Mouse (Mus musculus) central nervous system, embryonic 11.5 days (tissue): Measurements from ENCODE around the gene Hace1. TPM values are rescaled to one million over a fixed set of nuclear protein-coding genes. Genes with fewer than 3 reads are reported as not detected.

Experiments used
- polyA plus RNA-seq: library from polyadenylated mRNA; depleted of rRNA; stranded (reverse); fragments of >200 nt; gene quantifications from 2 replicates; pipeline ENCODE4 v1.2.3, GENCODE M21; 2012; rRNA removed

The Hace1 gene
- polyA plus RNA-seq = 17.3 and 29.2 TPM in 2 replicates

DNA sequence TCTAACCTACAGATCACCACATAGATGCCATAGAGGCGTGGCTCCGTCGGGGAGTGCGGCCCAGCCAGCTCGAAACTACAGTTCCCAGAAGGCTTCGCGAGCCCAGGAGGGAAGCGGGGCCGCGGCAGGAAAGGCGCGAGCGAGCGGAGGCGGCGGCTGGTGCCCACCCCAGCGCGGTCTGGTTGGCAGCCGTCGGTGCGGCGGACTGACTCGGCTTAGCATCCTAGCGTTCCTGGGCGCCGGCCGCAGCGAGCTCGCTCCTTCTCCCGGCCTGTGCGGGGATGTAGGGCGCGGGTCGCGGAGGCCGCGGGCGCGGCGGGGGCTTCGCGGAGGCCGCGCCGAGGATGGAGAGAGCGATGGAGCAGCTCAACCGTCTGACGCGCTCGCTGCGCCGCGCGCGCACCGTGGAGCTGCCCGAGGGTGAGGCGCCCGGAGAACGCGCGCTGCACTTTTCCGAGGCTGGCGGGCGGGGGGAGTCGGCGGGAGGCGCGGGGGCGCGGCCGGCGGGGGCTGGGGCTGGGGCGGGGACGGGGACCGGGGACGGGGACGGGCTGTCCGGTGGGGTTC, at the start of gene Hace1:
Gene Hace1 (plus strand): TSS at position 99 of the 567 bp plus-strand sequence.

Other genes with a start within 250 kb of the Hace1 start
- gene Bves, start 242.1 kb upstream of the Hace1 start, polyA plus RNA-seq = 1.6 and 4.7 TPM in 2 replicates
- 14.0 and 14.2 TPM in 2 replicates for gene Lin28b, start 91.4 kb upstream of the Hace1 start, polyA plus RNA-seq